Mouse (Mus musculus) cerebellum, adult 2 months (tissue): ENCODE measurements around the gene Syt3.

ENCODE experiments used
- CTCF ChIP-seq: fragments of 200-500 bp; IDR thresholded peaks from 2 replicates; pipeline ENCODE4 v1.5.1; 2011; ENCODE audit warnings: low read depth, mild to moderate bottlenecking, control low read depth, low read length, moderate library complexity, borderline replicate concordance; ENCODE audit not compliant: insufficient read depth
- POLR2A ChIP-seq: fragments of 200-500 bp; IDR thresholded peaks from 2 replicates; pipeline ENCODE4 v1.6.1; 2011; ENCODE audit warnings: low read length, control low read depth, borderline replicate concordance; ENCODE audit not compliant: insufficient read depth

DNA sequence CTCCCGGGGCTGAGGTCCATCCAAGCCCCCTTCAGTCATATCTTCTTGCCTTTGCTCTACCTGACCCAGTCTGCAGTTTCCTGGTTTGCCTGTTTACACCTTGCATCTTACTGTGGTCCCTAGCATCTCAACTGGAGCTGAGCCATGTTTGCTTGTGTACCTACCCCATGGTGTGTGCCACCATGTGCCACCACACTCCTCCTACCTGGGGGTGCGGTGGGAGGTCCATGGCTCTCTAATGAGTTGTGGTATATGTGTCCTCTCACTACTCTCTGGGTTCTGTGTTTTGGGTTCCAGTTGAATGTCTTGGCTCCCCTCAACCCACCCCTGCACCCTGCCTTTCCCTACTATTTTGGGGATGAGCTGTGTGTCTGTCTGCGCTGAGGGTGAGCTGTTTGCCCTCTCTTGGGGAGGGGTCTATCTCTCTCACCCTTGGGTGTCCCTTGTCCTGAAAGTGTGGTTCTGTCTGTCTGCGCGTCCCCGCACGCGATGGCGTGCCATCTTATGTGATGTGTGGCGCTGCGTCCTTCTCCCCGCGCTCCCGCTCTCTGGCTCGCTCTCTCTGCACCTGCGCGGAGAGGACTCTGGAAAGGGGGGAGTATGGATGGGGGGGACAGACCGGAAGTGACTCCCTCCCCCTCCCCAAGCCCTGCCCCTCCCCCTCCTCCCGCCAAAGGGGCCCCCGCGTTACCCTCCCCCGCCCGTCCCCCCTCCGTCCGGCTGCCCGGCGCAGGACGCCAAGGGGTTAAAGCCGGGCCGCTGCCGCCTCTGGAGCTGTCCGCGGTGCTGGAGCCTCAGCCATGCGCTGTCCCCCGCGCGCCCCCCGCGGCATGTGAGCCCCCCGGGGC is 48.6 kb upstream of the Syt3 start:
- TF ChIP-seq POLR2A (peak; percentile 95), CTCF (no peak)
